Mouse (Mus musculus) frontal cortex, postnatal 10 days (tissue): ENCODE measurements around the gene Tmem132c.

Source experiments
- DNase-seq, 2 experiments: peaks; one replicate each; pipeline ENCODE4 v3.0.0; 2022; ENCODE audit warnings: low spot score in 2 of 2, mixed read lengths in 1 of 2

Tmem132c gene

GRCm38 (mm10) chr5:127602996-127603395, 361.4 kb downstream of the Tmem132c start:
- no peak for DNase-seq

GRCm38 (mm10) chr5:127607507-127607906, 365.9 kb downstream of the Tmem132c start:
- DNase-seq = no peak

- DNase-seq = no peak
These were observed 367.6 kb downstream of the Tmem132c start for GRCm38 (mm10) chr5:127609191-127609714.

DNA sequence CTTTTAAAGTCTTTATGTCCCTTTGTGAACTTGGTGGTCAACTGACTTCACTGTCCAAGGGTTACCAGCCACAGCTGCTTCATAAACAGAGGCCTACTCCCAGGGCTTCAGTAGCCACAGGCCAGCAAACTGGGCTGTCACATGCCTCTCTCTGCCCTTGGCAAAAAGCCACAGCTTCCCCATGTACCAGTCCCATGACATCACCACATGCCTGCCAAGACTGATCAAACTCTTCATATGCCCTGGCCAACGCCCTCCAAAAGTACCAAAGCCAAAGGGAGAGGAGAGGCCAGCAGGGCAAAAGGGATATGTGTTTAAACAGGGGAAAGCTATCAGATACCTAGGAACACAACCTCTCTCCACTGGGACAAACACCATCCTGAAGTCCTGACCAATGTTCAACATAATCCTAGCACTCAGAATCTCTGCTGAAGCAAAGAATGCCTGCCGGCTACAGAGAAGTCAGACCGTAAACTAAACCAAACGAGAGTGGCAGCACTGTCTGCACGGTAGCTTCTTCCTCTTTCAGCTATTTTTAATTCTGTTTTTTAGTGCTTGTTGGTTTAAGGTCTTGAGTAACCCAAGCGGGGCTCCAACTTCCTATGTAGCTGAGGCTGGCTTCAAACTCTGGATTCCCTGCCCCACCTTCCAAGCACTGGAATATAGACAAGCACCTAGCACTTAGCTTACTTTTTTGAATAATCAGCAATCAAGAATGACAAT, 369.3 kb downstream of the Tmem132c start:
- peak in 1 of 2 experiments; percentile 34 for DNase-seq

DNA sequence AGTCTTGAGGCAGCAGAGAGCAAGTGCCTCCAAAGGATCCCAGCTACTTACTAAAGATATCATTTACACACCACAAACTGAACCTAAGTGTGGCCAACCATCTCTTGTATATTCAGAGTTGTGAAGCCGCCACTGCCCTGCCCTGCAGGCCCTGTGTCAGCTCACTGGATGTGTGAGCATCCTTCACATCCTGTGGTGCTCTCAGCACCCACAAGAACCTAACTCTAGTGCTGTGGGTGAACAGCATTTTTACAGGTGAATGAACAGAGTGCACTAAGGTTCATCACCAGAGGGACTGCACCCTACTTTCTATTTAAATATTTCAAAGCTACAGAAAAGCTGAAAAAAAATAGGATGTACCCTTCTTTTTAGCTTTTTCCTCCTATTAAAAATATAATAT, 370.3 kb downstream of the Tmem132c start:
- DNase-seq = no peak

GRCm38 (mm10) chr5:127612397-127612796, 370.8 kb downstream of the Tmem132c start:
- DNase-seq = no peak
